Mouse (Mus musculus) embryo, embryonic 11 days (tissue): Measurements from ENCODE around the gene Grid1.

ENCODE experiments used
- DNase-seq: peaks from one replicate; pipeline ENCODE4 v3.0.0-alpha.2; 2015

The Grid1 gene

GRCm38 (mm10) chr14:35502324-35502723, 682.4 kb downstream of the Grid1 start:
- no peak for DNase-seq

- DNase-seq, result no peak
Measured at GRCm38 (mm10) chr14:35519402-35519801, 699.5 kb downstream of the Grid1 start.

- DNase-seq, result no peak
Measured at GRCm38 (mm10) chr14:35538835-35539234, 718.9 kb downstream of the Grid1 start.

GRCm38 (mm10) chr14:35541254-35541991, 721.5 kb downstream of the Grid1 start:
- peak; percentile 3 for DNase-seq

- no peak for DNase-seq
Measured at GRCm38 (mm10) chr14:35541992-35542380, 722.1 kb downstream of the Grid1 start.

- no peak for DNase-seq
Measured at GRCm38 (mm10) chr14:35554288-35554687, 734.4 kb downstream of the Grid1 start.

GRCm38 (mm10) chr14:35561244-35561893, 741.5 kb downstream of the Grid1 start:
- DNase-seq, result no peak

GRCm38 (mm10) chr14:35572991-35573502, 753.1 kb downstream of the Grid1 start:
- DNase-seq, result no peak

GRCm38 (mm10) chr14:35574489-35574888, 754.6 kb downstream of the Grid1 start:
- DNase-seq, result no peak

- no peak for DNase-seq
Measured at GRCm38 (mm10) chr14:35575285-35575684, 755.4 kb downstream of the Grid1 start.

GRCm38 (mm10) chr14:35625749-35626148, 805.8 kb downstream of the Grid1 start:
- no peak for DNase-seq
